Mouse (Mus musculus) stomach, postnatal 0 days (tissue): Measurements from ENCODE around the gene Krtap5-1.

Experiments
- CTCF ChIP-seq: IDR thresholded peaks from 2 replicates; pipeline ENCODE4 v1.5.1; 2016; ENCODE audit warnings: antibody characterized with exemption, low read depth, mild to moderate bottlenecking, moderate library complexity
- EP300 ChIP-seq: optimal IDR thresholded peaks from 2 replicates; pipeline ENCODE3; 2016; ENCODE audit warnings: antibody characterized with exemption

DNA sequence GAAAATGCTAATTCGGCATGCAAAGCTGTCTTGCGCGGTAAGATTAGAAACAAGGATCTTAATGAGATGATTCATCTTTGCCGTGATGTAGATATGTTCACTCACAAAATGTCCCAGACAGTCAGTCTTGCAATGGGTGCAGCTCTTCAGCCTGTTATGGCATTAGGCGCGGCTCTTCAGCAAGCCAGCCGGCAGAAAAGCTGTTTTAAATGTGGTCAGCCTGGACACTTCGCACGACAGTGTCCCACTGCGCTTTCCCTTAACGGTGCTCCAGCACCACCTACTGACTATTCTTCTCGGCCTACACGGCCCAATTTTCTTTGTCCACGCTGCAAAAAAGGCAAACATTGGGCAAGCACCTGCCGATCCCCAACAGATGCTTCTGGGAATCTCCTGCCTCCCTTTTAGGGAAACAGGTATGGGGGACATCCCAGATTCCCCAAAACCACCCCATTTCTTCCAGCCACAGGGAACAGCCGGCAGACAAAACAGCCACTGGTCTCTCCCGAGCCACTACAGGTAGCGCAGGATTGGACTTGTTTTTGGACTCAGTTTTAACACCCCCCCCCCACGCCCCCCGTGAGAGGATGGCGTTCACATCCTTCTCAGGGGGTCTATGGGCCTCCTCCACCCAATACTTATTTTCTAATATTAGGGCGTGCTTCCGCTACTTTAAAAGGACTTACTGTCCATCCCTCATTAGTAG is 11.6 kb downstream of the Krtap5-1 start:
- peak; percentile 72 for TF ChIP-seq CTCF
- TF ChIP-seq EP300 = no peak
